Mouse (Mus musculus): ENCODE measurements around the gene Plvap. TPM values are rescaled to one million over a fixed set of nuclear protein-coding genes. Genes with fewer than 3 reads are reported as not detected.

The Plvap gene
- polyA plus RNA-seq, 1 experiment from 2014 or later = 135 TPM

- Histone ChIP-seq H3K27me3 (ENCODE audit: insufficient read depth, low read length) (peaks cover 26% of the 10 kb centered on the region), H3K4me1 (ENCODE audit: insufficient read depth) (no peaks in the 10 kb centered on the region), H3K27ac (ENCODE audit: low read depth) (0 out of 2 replicates have a peak overlapping the region, but pooled peaks have one; percentile 18), H3K9ac (no peak overlapping the region), H3K4me3 (ENCODE audit: low read depth, low read length) (no peak overlapping the region), H3K9me3 (ENCODE audit: low read depth, low read length) (no peaks in the 10 kb centered on the region), H3K36me3 (ENCODE audit: insufficient read depth) (no peaks in the 10 kb centered on the region), H3K4me2 (no peak overlapping the region)
- no peak for TF ChIP-seq CTCF (IDR thresholded peaks at IDR 0.05; ENCODE audit: low read depth)
- 63% methylated on average over 6 of the region's 6 CpGs for WGBS
- DNase-seq = no peak
- no peak for ATAC-seq (ENCODE audit: insufficient read depth)
Observed at GRCm38 (mm10) chr8:71554001-71554400, 42.4 kb upstream of the Plvap start.

GRCm38 (mm10) chr8:71552770-71553169 lies 41.2 kb upstream of the Plvap start:
- no peak overlapping the region for H3K9ac ChIP-seq
- WGBS = 38% methylated on average over 6 of the region's 6 CpGs
- no peaks in the 10 kb centered on the region for H3K4me1 ChIP-seq (ENCODE audit: insufficient read depth)
- TF ChIP-seq CTCF (IDR thresholded peaks at IDR 0.05; ENCODE audit: low read depth) = no peak
- H3K4me3 ChIP-seq (ENCODE audit: low read depth, low read length) = no peak overlapping the region
- no peak for ATAC-seq (ENCODE audit: insufficient read depth)
- no peaks in the 10 kb centered on the region for H3K9me3 ChIP-seq (ENCODE audit: low read depth, low read length)
- peaks cover 8% of the 10 kb centered on the region; the same call in 1 of the 2 replicates for H3K36me3 ChIP-seq (ENCODE audit: insufficient read depth)
- H3K27ac ChIP-seq (ENCODE audit: low read depth) = no peak overlapping the region
- no peak for DNase-seq
- no peak overlapping the region for H3K4me2 ChIP-seq
- peaks cover 14% of the 10 kb centered on the region for H3K27me3 ChIP-seq (ENCODE audit: insufficient read depth, low read length)

GRCm38 (mm10) chr8:71550754-71551153 lies 39.2 kb upstream of the Plvap start:
- no peaks in the 10 kb centered on the region for H3K9me3 ChIP-seq (ENCODE audit: low read depth, low read length)
- DNase-seq = no peak
- no peak for TF ChIP-seq CTCF (IDR thresholded peaks at IDR 0.05; ENCODE audit: low read depth)
- peaks cover 25% of the 10 kb centered on the region; the same call in 1 of the 2 replicates for H3K36me3 ChIP-seq (ENCODE audit: insufficient read depth)
- no peak overlapping the region for H3K4me2 ChIP-seq
- no peaks in the 10 kb centered on the region for H3K27me3 ChIP-seq (ENCODE audit: insufficient read depth, low read length)
- no peaks in the 10 kb centered on the region for H3K4me1 ChIP-seq (ENCODE audit: insufficient read depth)
- 40% methylated on average over 7 of the region's 7 CpGs for WGBS
- H3K9ac ChIP-seq = no peak overlapping the region
- ATAC-seq (ENCODE audit: insufficient read depth) = no peak
- H3K4me3 ChIP-seq (ENCODE audit: low read depth, low read length) = no peak overlapping the region
- H3K27ac ChIP-seq (ENCODE audit: low read depth) = no peak overlapping the region

- ATAC-seq (ENCODE audit: insufficient read depth) (no peak), DNase-seq (no peak)
- Histone ChIP-seq H3K9me3 (ENCODE audit: low read depth, low read length) (no peaks in the 10 kb centered on the region), H3K4me3 (ENCODE audit: low read depth, low read length) (no peak overlapping the region), H3K27ac (ENCODE audit: low read depth) (no peak overlapping the region), H3K9ac (no peak overlapping the region), H3K4me1 (ENCODE audit: insufficient read depth) (no peaks in the 10 kb centered on the region), H3K36me3 (ENCODE audit: insufficient read depth) (peaks cover 28% of the 10 kb centered on the region; the same call in 1 of the 2 replicates), H3K4me2 (no peak overlapping the region), H3K27me3 (ENCODE audit: insufficient read depth, low read length) (no peaks in the 10 kb centered on the region)
- WGBS = 92% methylated on average over 7 of the region's 7 CpGs
- no peak for TF ChIP-seq CTCF (IDR thresholded peaks at IDR 0.05; ENCODE audit: low read depth)
Observed at GRCm38 (mm10) chr8:71547590-71547989, 36.0 kb upstream of the Plvap start.

- no peak overlapping the region for H3K9ac ChIP-seq
- H3K27ac ChIP-seq (ENCODE audit: low read depth) = no peak overlapping the region
- peaks cover 28% of the 10 kb centered on the region; the same call in 1 of the 2 replicates for H3K36me3 ChIP-seq (ENCODE audit: insufficient read depth)
- no peak overlapping the region for H3K4me2 ChIP-seq
- DNase-seq (no peak), ATAC-seq (ENCODE audit: insufficient read depth) (no peak)
- H3K4me3 ChIP-seq (ENCODE audit: low read depth, low read length) = no peak overlapping the region
- no peak for TF ChIP-seq CTCF (IDR thresholded peaks at IDR 0.05; ENCODE audit: low read depth)
- no peaks in the 10 kb centered on the region for H3K4me1 ChIP-seq (ENCODE audit: insufficient read depth)
- no peaks in the 10 kb centered on the region for H3K9me3 ChIP-seq (ENCODE audit: low read depth, low read length)
- 89% methylated on average over 11 of the region's 11 CpGs for WGBS
- no peaks in the 10 kb centered on the region for H3K27me3 ChIP-seq (ENCODE audit: insufficient read depth, low read length)
Observed at GRCm38 (mm10) chr8:71545053-71545452, 33.5 kb upstream of the Plvap start.

- Histone ChIP-seq H3K27me3 (ENCODE audit: insufficient read depth, low read length) (no peaks in the 10 kb centered on the region), H3K4me3 (ENCODE audit: low read depth, low read length) (peak overlapping the region; percentile 59), H3K4me2 (peak overlapping the region; percentile 86), H3K9ac (peak overlapping the region; percentile 53), H3K9me3 (ENCODE audit: low read depth, low read length) (no peaks in the 10 kb centered on the region), H3K27ac (ENCODE audit: low read depth) (no peak overlapping the region), H3K36me3 (ENCODE audit: insufficient read depth) (peaks cover 28% of the 10 kb centered on the region; the same call in 1 of the 2 replicates), H3K4me1 (ENCODE audit: insufficient read depth) (no peaks in the 10 kb centered on the region)
- WGBS = 82% methylated on average over 9 of the region's 9 CpGs
- ATAC-seq (ENCODE audit: insufficient read depth) (no peak), DNase-seq (no peak)
- no peak for TF ChIP-seq CTCF (IDR thresholded peaks at IDR 0.05; ENCODE audit: low read depth)
Observed at GRCm38 (mm10) chr8:71543755-71544154, 32.2 kb upstream of the Plvap start.

GRCm38 (mm10) chr8:71542632-71543343 lies 31.2 kb upstream of the Plvap start, which contains the start of gene Mvb12a:
TSS of gene Mvb12a (plus strand) at chr8:71542922.
- H3K27me3 ChIP-seq (ENCODE audit: insufficient read depth, low read length) = no peaks in the 10 kb centered on the region
- peak within 1 kb of the TSS; percentile 86 for H3K4me2 ChIP-seq
- ATAC-seq (ENCODE audit: insufficient read depth) (peak; percentile 92), DNase-seq (peak; percentile 100)
- WGBS = under 1% methylated on average over 52 of the region's 55 CpGs
- 0 out of 2 replicates have a peak, but pooled peaks cover 1% of the 10 kb centered on the region for H3K4me1 ChIP-seq (ENCODE audit: insufficient read depth)
- H3K9me3 ChIP-seq (ENCODE audit: low read depth, low read length) = no peaks in the 10 kb centered on the region
- H3K36me3 ChIP-seq (ENCODE audit: insufficient read depth) = peaks cover 21% of the 10 kb centered on the region; the same call in 1 of the 2 replicates
- peak within 1 kb of the TSS; percentile 59 for H3K4me3 ChIP-seq (ENCODE audit: low read depth, low read length)
- H3K9ac ChIP-seq = peak within 1 kb of the TSS; percentile 53
- TF ChIP-seq CTCF (IDR thresholded peaks at IDR 0.05; ENCODE audit: low read depth) = no peak
- no peak within 1 kb of the TSS; the same call in 1 of the 2 replicates for H3K27ac ChIP-seq (ENCODE audit: low read depth)
